Mouse (Mus musculus): ENCODE measurements at regions not wholly inside any gene's neighbourhood (a gene's known extent, or its start where the extent isn't known, plus 50 kb on each side); places are given as distances from the start of the nearest gene placed in this dataset.

- no peak for TF ChIP-seq POLR2A (IDR thresholded peaks at IDR 0.05; ENCODE audit: borderline replicate concordance, low read depth, low read length)
- no peak for TF ChIP-seq CTCF (IDR thresholded peaks at IDR 0.05; ENCODE audit: low read depth, low read length)
Observed at GRCm38 (mm10) chr7:83036397-83036796, 169.3 kb downstream of the Mex3b start.

All from bone marrow macrophage, adult 2 months (primary cell).